Mouse (Mus musculus) limb, embryonic 10.5 days (tissue): ENCODE data around the gene Ddo. TPM values are rescaled to one million over a fixed set of nuclear protein-coding genes. Genes with fewer than 3 reads are reported as not detected.
A peak's percentile ranks its signal among the peaks of the same experiment; 100 is the strongest.

ENCODE experiments used
- DNase-seq: peaks from one replicate; pipeline ENCODE4 v3.0.0-alpha.2; 2017; ENCODE audit warnings: low spot score
- H3K27ac ChIP-seq: fragments of 300-500 bp; sonication (generic); 2 replicates; pipeline ENCODE4 v1.5.1; 2016; ENCODE audit warnings: mild to moderate bottlenecking
- H3K27me3 ChIP-seq: fragments of 300-500 bp; sonication (generic); 2 replicates; pipeline ENCODE4 v1.6.1; 2016; ENCODE audit warnings: low read depth, mild to moderate bottlenecking; ENCODE audit not compliant: poor library complexity, severe bottlenecking
- H3K36me3 ChIP-seq: fragments of 300-500 bp; sonication (generic); 2 replicates; pipeline ENCODE4 v1.6.1; 2016; ENCODE audit warnings: mild to moderate bottlenecking, moderate library complexity
- H3K4me1 ChIP-seq: fragments of 300-500 bp; sonication (generic); 2 replicates; pipeline ENCODE4 v1.6.1; 2016
- H3K4me3 ChIP-seq: fragments of 300-500 bp; sonication (generic); 2 replicates; pipeline ENCODE4 v1.5.1; 2016; ENCODE audit warnings: mild to moderate bottlenecking, moderate library complexity
- H3K9me3 ChIP-seq: fragments of 300-500 bp; sonication (generic); replicated peaks from 2 replicates; pipeline ENCODE4 v1.6.1; 2016; ENCODE audit warnings: mild to moderate bottlenecking
- WGBS: fragments of 180-500 bp; shearing (Covaris S2); methylation state at CpG from one replicate; pipeline ENCODE4 v1.1.7; 2016; 5-methylcytosine and 5-hydroxymethylcytosine counted together
- polyA plus RNA-seq: library from polyadenylated mRNA; unstranded; fragments of >200 nt; fragmentation: Nextera tagmentation; extraction: Ambion mirVana; gene quantifications from 2 replicates; pipeline ENCODE4 v1.2.1, GENCODE M21; 2016

The Ddo gene
- polyA plus RNA-seq, 1 experiment from 2014 or later, result 0.34 TPM

DNA sequence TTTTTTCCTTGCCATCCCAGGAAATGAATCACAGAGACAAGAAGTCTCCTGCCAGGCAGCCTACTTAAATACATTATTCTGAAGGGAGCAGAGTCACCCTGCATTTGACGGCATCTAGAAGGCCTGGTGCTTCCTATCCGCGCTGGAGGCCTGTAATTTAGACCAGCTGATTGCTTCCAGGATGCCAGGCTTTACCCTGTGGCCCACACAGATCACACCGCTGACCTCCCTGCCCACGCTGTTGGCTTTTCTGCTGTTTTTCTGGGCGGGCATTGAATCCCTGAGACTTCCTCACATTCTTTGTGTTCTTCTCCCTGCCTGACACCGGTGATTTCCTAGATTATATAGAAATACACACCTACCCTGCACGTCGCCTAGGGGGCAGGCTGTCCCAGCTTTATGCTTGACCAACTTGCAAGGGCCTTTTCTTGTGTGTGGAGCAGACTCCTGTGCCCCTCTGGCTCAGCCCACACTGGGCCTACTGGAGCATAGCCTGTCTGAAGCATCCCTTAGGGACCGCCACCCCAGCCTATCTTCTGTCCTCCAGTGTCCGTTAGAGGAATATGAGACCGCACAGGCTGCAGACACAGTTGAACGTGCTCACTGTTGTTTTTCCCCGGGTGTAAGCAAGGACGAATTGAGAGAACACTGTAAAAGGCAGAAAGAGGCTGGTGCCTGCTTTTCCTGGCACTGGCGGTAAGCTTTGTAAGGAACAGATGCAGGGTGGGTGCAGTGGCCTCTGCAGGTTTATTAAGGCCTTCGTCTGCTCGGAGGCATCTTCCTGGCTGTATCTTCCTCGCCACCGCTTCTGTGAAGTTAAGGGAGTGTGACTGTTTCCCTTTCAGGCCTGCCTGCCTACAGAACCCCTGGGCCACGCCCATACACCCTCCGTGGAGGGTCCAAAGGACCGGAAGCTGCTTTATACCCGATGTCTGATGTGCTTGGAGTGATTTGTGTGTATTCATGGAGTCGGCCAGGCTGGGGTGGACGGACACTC is 9.3 kb downstream of the Ddo start:
- 57% methylated on average over 26 of the region's 26 CpGs for WGBS
- Histone ChIP-seq H3K27me3 (0 out of 2 replicates have a peak, but pooled peaks cover 5% of the 10 kb centered on the region), H3K4me3 (no peak overlapping the region), H3K4me1 (peaks cover 41% of the 10 kb centered on the region), H3K36me3 (no peaks in the 10 kb centered on the region), H3K27ac (peak overlapping the region; percentile 74), H3K9me3 (no peaks in the 10 kb centered on the region)
- DNase-seq, result peak; percentile 28

DNA sequence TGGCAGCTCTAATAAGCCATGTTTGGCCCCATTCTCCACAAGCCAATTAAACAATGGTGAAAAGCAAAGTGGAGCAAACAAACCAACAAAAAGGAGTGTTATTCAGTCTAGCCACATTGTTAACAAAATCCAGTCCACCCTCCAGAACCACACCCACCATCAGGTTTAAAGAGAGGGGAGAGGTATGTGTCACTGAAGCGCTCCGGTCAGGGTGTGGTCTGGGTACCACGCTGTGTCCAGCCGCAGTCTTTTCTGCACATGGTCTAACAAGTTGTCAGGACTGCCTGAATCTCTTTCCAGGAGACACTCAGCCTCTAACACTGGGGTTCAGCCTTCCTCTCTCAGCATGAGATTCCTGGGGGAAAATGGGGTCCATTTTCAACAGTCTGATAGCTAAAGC is 10.6 kb downstream of the Ddo start:
- H3K36me3 ChIP-seq, result no peaks in the 10 kb centered on the region
- H3K9me3 ChIP-seq, result no peaks in the 10 kb centered on the region
- H3K4me3 ChIP-seq, result no peak overlapping the region
- H3K27me3 ChIP-seq, result 0 out of 2 replicates have a peak, but pooled peaks cover 5% of the 10 kb centered on the region
- H3K4me1 ChIP-seq, result peaks cover 41% of the 10 kb centered on the region
- no peak overlapping the region for H3K27ac ChIP-seq
- DNase-seq, result no peak
- WGBS, result 89% methylated on average over 4 of the region's 4 CpGs

DNA sequence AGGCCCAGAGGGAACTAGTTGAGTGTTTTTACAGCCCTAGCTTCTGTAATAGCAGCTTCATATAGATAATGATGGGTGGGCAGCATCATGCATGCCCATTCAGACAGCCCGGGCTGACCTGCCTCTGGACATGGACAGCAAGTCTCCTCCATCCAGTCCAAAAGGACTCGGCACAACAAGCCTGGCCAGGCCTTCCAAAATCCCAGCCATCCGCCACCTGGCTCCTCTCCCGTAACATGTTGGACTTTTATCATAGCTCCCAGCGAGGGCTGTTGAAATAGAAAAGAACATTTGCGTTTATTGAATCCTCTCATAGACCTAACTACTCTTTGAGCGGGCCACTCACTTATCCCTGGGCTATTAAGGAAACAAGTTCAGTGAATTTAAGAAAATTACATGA is 12.1 kb downstream of the Ddo start:
- no peak overlapping the region for H3K4me3 ChIP-seq
- WGBS, result 87% methylated on average over 7 of the region's 7 CpGs
- peaks cover 35% of the 10 kb centered on the region for H3K4me1 ChIP-seq
- peak; percentile 26 for DNase-seq
- H3K36me3 ChIP-seq, result no peaks in the 10 kb centered on the region
- peaks cover 11% of the 10 kb centered on the region; the same call in 1 of the 2 replicates for H3K27me3 ChIP-seq
- H3K9me3 ChIP-seq, result 0 out of 2 replicates have a peak, but pooled peaks cover 3% of the 10 kb centered on the region
- no peak overlapping the region for H3K27ac ChIP-seq

DNA sequence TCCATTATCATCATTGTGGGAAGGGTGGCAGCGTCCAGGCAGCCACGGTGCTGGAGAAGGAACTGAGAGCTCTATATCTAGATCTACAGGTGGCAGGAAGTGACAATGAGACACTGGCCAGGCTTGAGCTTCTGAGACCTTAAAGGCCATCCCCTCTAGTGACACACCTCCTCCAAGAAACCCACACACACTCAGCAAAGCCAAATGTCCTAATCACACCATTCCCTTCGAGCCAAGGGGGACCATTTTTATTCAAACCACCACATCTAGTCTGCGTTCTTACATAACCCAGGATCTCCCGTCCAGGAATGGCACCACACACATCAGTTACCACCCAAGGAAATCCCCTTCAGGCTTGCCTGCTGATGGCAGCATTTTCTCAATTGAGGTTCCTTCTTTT is 13.3 kb downstream of the Ddo start:
- DNase-seq, result no peak
- H3K36me3 ChIP-seq, result no peaks in the 10 kb centered on the region
- no peak overlapping the region for H3K4me3 ChIP-seq
- peaks cover 11% of the 10 kb centered on the region; the same call in 1 of the 2 replicates for H3K27me3 ChIP-seq
- H3K27ac ChIP-seq, result no peak overlapping the region
- 0 out of 2 replicates have a peak, but pooled peaks cover 3% of the 10 kb centered on the region for H3K9me3 ChIP-seq
- WGBS, result 82% methylated on average over 5 of the region's 5 CpGs
- peaks cover 24% of the 10 kb centered on the region for H3K4me1 ChIP-seq

DNA sequence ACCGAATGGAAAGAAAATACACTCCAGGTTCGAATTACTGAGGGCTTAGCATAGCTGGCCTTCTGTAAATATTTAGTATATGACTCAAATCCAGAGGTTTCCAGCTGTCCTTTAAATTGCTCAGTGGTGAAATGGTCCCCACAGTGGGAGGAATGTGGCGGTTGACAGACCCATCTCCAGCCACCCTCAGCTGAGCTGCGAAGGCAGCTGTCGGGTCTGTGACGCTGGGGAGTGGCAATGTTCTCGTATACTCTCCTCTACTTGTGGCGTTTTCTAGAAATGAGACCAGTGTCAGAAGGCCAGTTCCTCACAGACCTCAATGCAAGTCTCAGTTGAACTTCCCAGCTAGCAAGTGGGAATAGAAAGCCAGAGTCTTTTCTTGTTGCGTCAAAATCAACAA is 14.6 kb downstream of the Ddo start:
- peaks cover 11% of the 10 kb centered on the region; the same call in 1 of the 2 replicates for H3K27me3 ChIP-seq
- H3K4me3 ChIP-seq, result no peak overlapping the region
- WGBS, result 79% methylated on average over 9 of the region's 9 CpGs
- H3K27ac ChIP-seq, result no peak overlapping the region
- H3K36me3 ChIP-seq, result no peaks in the 10 kb centered on the region
- H3K9me3 ChIP-seq, result 0 out of 2 replicates have a peak, but pooled peaks cover 3% of the 10 kb centered on the region
- peak; percentile 16 for DNase-seq
- H3K4me1 ChIP-seq, result peaks cover 11% of the 10 kb centered on the region

DNA sequence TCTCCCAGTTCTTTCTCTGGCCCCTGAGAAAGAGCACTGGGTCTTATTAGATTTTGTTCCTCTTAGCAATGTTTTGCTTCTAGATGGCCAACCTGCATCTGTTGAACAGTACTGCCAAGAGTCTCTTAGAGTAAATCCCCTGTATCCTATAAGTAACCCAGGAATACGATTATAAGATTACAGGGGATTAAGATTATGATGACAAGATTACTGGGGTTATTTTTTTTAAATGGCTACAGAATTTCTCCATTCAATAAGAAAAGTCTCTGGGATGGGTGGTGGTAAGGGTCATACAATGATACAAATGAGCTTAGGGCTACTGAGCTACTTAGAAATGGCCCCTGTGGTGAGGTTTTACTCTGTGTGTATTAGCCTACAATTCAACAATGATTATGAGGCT is 15.5 kb downstream of the Ddo start:
- DNase-seq, result no peak
- Histone ChIP-seq H3K27me3 (peaks cover 11% of the 10 kb centered on the region; the same call in 1 of the 2 replicates), H3K27ac (no peak overlapping the region), H3K36me3 (no peaks in the 10 kb centered on the region), H3K4me3 (no peak overlapping the region), H3K9me3 (0 out of 2 replicates have a peak, but pooled peaks cover 3% of the 10 kb centered on the region), H3K4me1 (peaks cover 7% of the 10 kb centered on the region; the same call in 1 of the 2 replicates)
- WGBS, result 87% methylated on average over 1 of the region's 1 CpGs

DNA sequence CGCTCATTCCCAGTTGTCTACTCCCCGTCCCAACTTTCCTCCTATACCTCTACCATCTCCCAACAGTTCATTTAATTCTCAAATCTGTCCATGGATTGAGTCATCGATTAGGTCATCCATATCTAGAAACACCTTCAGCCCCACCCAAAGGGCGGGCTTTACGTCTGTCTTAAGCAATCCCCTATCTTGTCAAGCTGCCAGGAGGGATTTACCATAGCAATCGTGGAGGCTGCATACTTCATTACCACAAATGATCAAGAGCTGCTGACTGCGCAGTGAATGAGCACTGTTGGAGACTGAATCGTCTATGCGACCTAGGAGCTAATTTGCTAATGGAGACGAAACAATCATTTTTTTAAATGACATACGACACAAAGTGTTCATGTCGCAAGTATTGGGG is 19.0 kb downstream of the Ddo start:
- no peak overlapping the region for H3K27ac ChIP-seq
- WGBS, result 92% methylated on average over 12 of the region's 12 CpGs
- H3K27me3 ChIP-seq, result peaks cover 5% of the 10 kb centered on the region; the same call in 1 of the 2 replicates
- H3K9me3 ChIP-seq, result 0 out of 2 replicates have a peak, but pooled peaks cover 3% of the 10 kb centered on the region
- DNase-seq, result no peak
- H3K4me3 ChIP-seq, result no peak overlapping the region
- peaks cover 4% of the 10 kb centered on the region for H3K4me1 ChIP-seq
- H3K36me3 ChIP-seq, result no peaks in the 10 kb centered on the region

DNA sequence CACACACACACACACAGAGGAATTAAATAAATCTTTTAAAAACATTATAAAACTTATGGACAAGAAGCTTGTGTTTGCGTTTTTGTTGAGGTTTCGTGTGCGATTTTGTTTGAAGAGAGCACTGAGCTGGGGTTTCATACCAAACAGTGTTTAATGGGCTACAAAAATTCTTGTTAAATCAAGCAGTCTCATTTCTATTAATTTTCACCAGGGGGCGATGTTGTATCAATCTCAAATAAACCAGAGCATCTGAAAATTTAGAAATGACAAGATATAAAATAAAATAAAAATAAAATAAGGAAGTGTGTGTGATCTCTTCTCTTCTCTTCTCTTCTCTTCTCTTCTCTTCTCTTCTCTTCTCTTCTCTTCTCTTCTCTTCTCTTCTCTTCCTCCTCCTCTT is 19.8 kb downstream of the Ddo start:
- 0 out of 2 replicates have a peak, but pooled peaks cover 3% of the 10 kb centered on the region for H3K9me3 ChIP-seq
- no peak overlapping the region for H3K4me3 ChIP-seq
- H3K27ac ChIP-seq, result no peak overlapping the region
- peaks cover 5% of the 10 kb centered on the region; the same call in 1 of the 2 replicates for H3K27me3 ChIP-seq
- H3K36me3 ChIP-seq, result no peaks in the 10 kb centered on the region
- peaks cover 10% of the 10 kb centered on the region for H3K4me1 ChIP-seq
- WGBS, result 34% methylated on average over 4 of the region's 4 CpGs
- DNase-seq, result no peak

DNA sequence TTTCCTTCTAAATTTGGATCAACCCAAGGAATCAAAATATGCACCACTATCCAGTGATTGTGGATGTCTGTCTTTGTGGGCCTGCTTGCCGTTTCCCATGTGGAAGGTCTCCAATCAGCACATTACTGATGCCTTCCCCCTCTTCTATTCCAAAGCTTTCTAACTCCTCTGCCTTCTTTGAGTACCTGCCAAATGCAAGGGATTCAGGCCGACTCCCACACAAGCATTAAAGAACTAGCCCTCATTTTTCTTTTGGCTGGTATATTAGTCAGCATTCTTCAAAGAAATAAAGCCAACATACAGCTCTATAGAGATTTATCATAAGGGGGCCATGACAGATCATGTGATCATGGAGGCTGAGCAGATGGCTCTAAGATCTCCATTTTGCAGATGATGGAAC is 21.9 kb downstream of the Ddo start:
- DNase-seq, result no peak
- H3K4me1 ChIP-seq, result peaks cover 10% of the 10 kb centered on the region
- H3K36me3 ChIP-seq, result no peaks in the 10 kb centered on the region
- no peaks in the 10 kb centered on the region for H3K9me3 ChIP-seq
- 82% methylated on average over 2 of the region's 2 CpGs for WGBS
- H3K27ac ChIP-seq, result no peak overlapping the region
- no peak overlapping the region for H3K4me3 ChIP-seq
- H3K27me3 ChIP-seq, result no peaks in the 10 kb centered on the region

DNA sequence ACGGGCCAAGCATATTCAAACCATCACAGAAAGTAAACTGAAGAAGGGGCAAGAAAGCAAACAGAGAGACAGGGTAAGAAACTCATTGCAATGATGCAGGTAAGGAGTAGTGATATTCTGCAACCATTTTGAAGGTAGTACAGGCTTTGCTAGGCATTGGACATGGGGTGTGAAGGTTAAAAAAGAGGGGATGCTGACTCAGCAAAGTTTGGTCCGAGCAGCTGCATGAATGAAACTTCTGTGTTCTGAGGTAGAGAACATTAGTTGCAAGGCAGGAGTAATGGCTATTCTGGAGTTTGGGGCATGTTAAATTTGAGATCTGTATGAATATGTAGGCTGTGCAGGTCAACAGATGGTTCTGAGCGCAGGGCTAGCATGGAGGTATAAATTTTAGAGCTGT is 35.5 kb downstream of the Ddo start:
- H3K36me3 ChIP-seq, result no peaks in the 10 kb centered on the region

DNA sequence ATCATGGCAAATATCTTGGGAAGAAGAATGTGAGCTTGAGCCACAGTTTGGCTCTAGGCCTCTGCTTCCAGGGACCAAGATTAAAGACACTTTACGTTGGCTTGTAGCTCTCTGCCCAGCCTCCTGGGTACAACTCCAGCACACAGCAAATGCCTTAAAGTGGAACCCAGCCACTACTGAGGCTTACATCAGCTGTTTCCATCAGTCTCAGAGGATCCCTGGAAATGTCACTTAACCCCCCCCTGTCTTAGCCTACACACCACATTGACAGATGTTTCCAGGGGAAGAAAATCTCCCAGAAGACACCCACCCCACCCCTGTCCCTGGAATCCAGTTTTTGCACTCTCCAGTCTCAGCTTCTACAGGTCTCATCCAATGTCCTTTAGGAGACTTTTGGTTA is 37.1 kb downstream of the Ddo start:
- H3K4me3 ChIP-seq, result no peak overlapping the region
- DNase-seq, result no peak
- no peaks in the 10 kb centered on the region for H3K9me3 ChIP-seq
- H3K27me3 ChIP-seq, result no peaks in the 10 kb centered on the region
- 92% methylated on average over 1 of the region's 1 CpGs for WGBS
- H3K36me3 ChIP-seq, result no peaks in the 10 kb centered on the region
- H3K27ac ChIP-seq, result no peak overlapping the region
- H3K4me1 ChIP-seq, result no peaks in the 10 kb centered on the region

More for the DNA sequence above, 35.5 kb downstream of the Ddo start:
- no peaks in the 10 kb centered on the region for H3K4me1 ChIP-seq
- no peak overlapping the region for H3K27ac ChIP-seq
- H3K4me3 ChIP-seq, result no peak overlapping the region
- no peaks in the 10 kb centered on the region for H3K9me3 ChIP-seq
- H3K27me3 ChIP-seq, result no peaks in the 10 kb centered on the region
- 89% methylated on average over 3 of the region's 3 CpGs for WGBS
- DNase-seq, result no peak

DNA sequence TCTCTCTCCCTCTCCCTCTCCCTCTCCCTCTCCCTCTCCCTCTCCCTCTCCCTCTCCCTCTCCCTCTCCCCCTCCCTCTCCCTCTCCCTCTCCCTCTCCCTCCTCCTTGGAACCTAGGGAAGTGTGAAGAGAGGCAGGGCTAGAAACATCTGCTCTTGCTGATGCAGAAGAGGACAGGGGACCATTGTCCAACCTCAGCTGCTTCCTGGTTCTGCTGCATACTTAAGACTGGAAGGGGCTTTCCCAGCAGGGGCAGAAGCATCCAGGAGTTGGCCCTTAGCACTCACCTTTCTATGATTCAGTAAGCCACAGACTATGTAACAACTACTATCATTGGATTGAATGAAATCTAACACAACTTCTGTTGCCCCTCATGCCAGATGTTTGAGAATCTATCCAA is 38.8 kb downstream of the Ddo start:
- H3K4me1 ChIP-seq, result peaks cover 8% of the 10 kb centered on the region; the same call in 1 of the 2 replicates
- H3K36me3 ChIP-seq, result no peaks in the 10 kb centered on the region
- no peaks in the 10 kb centered on the region for H3K9me3 ChIP-seq
- no peak overlapping the region for H3K27ac ChIP-seq
- no peak overlapping the region for H3K4me3 ChIP-seq
- H3K27me3 ChIP-seq, result no peaks in the 10 kb centered on the region
- no peak for DNase-seq
